Mouse (Mus musculus) central nervous system, embryonic 14 days (tissue): ENCODE data around the gene Myoz1. TPM values are rescaled to one million over a fixed set of nuclear protein-coding genes. Genes with fewer than 3 reads are reported as not detected.

ENCODE experiments used
- polyA plus RNA-seq: library from polyadenylated mRNA; depleted of rRNA; stranded (reverse); fragments of >200 nt; gene quantifications from 2 replicates; pipeline ENCODE4 v1.2.3, GENCODE M21; 2012; rRNA removed

Myoz1 gene
- polyA plus RNA-seq, result 0.07 and 1.5 TPM in 2 replicates

DNA sequence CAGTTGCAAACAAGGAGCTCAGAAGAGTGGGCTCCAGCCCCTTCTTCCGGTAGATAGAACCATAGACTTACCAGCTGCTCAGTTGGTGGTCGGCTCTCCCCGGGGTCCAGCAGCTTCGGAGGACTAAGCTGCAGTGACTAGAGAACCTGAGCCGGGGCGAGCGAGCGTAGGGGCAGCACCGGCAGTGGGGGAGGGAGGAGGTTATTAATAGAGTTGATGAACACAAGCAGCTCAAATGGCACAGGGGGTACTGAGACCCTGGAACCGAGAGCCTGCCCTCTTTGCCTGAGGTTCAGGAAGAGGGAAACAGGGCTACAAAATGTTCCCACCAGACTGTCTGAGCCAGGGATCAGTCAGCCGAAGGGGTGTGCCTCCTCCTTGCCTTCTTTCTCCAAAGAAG is at the start of gene Myoz1:
Gene Myoz1, minus strand, starts transcription at position 180 of the 400 bp plus-strand sequence.

DNA sequence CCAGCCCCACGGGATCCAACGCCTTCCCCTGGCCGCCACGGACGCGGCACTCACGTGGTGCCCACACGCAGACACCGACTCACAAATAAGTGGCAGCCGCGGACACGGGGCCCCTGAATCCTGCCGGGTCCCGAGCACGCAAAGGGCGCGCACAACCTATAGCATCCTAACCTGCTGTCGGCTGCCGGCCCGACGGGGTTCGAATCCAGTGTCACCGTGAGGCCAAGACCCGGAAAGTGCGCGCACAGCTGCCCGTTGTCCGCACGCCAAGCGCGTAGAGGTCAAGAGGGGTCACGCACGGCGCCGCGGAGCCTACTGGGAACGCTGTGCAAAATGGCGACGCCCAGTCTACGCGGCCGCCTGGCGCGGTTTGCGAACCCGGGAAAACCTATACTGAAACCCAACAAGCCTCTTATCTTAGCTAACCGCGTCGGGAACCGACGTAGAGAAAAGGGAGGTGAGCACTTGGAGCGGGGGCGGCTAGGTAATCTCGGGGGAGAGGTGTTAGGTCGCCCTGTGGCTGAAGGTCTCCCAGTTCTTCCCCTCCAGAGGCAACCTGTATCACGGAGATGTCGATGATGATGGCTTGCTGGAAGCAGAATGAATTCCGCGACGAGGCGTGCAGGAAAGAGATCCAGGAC is 46.5 kb upstream of the Myoz1 start, which contains the start of gene Chchd1:
Gene Chchd1, plus strand, starts transcription at position 266 of the 641 bp plus-strand sequence.

DNA sequence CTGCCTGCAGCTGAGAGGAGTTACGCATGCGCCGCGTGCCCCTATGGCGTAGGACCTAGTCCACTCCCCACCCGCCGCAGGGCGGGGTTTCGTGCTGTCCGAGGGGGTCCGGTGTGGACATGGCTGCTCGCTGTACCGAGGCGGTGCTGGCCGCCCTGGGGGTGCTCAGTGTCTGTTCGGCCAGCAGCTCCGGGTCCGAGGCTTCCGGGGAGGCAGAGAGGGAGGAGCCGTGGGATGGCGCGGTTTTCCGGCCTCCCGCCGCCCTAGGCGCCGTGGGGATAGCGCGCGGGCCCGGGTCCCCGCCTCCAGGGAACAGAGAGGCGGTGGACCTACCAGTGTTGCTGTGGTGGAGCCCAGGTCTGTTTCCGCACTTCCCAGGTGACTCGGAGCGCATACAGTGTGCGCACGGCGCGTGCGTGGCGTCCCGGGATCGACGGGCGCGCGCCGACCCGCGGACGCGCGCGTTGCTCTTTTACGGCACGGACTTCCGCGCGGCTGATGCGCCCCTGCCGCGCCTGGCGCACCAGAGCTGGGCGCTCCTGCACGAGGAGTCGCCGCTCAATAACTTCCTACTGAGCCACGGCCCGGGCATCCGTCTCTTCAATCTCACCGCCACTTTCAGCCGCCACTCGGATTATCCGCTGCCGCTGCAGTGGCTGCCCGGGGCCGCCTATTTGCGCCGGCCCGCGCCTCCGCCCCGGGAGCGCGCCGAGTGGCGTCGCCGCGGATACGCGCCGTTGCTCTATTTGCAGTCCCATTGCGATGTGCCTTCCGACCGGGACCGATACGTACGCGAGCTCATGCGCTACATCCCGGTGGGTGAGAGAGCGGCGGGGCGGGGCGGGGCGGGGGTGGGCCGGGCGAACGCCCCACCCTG is 38.8 kb upstream of the Myoz1 start, which contains the start of gene Fut11:
Gene Fut11, plus strand, starts transcription at position 85 of the 877 bp plus-strand sequence.

DNA sequence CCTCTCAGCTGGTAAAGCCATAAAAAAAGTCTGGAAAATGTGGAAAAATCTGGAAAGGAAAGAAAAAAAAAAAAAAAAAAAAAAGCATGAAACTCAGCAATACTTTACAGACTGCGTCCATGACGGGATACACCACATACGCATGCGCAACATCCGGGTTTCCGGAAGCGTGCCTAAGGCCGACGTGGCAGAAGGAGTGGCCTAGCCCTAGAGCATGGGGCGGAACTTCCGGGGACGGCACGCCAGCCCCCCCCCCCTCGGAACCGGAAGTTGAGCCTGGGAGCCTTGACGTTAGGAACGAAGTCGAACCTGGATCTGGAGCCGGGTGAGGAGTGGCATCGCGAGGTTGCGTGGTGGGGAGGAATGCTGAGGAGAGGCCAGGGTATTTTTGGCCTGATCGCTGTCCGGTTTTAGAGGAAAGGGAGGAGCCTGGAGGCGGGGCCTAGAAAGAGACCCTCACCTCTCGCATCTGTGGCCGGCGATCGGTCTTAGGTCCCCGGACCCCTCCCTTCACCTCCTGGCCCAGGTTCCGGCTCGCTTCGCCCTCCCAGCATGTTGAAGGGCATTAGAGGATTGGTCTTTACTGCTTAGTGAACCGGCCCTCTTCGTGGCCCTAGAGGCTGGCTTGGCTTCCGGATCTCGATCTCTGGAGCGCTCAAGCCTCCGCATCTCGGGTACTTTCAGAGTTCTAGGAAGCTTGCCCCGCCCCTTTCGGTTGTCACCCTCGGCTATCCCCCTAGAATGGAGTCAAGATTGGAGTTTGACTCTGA is 17.9 kb upstream of the Myoz1 start, which contains the start of gene Sec24c:
Gene Sec24c, plus strand, starts transcription at position 245 of the 770 bp plus-strand sequence.

DNA sequence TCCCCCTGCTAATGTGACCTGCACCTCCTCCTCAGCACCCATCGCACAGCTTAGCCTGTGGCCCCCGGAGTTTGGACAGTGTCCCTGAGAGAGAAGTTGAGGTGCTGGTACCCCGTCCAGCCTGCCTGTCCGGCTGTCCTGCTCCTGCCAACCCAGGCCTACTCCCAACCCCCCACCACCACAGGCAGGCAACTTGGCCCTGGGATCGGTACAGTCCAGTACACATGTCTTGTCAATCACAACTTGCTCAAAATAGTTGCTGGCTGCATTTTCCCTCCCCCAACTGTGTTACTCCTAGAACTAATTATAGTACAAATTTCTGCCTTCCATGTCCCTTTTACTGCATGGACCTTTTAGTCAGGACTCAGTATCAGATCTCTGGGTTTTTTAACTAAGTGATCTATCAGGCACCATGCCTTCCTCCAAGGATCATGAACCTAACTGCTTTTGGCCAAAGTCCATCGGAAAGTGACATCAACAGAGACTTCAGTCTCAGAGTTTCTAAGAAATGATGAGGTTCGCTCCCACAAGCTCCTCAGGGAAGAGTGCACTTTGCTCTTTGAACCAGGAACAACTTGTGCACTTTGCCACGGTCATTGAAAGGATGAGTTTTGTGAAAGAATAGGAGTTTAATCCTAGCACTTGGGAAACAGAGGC is 11.9 kb upstream of the Myoz1 start, which contains the start of gene Synpo2l:
Gene Synpo2l, minus strand, starts transcription at position 201 of the 657 bp plus-strand sequence.

DNA sequence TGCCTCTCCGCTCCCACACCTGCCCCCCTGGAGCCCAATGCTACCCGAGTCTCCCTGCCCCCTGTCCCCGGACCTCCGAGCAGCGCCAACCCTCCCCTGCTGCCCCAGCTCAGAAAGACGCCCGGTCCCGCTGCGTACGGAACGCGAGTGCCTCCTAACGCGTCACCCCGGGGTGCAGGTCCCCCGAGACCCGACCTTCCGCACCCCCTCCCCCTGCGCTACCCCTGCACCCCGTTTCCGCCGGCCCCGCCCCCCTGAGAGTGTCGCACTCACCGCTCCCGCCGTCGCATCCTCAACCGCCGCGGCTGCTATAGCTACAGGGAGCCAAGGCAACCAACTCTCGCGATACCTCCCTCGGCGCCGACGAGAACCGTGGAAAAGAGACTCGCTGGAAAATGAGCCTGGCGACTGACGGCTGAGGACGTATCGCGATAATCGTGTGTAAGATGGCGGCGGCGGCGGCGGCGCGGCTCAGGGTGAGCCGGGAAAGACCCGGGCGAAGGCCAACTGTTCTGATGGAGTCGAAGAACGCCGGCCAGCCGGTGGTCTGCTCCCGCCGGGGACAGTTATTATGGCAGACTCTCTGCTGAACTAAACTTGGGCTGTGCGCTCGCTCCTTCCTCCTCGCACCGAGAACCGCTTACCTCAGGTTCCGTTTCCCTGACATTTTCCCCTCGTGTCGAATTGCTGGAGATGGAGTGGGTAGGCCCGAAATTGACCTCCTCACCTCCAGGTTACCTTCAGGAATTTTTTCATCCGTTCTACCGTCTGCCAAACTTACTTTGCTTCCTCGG is 15.5 kb downstream of the Myoz1 start, which contains the start of gene Usp54:
Gene Usp54, minus strand, starts transcription at position 420 of the 794 bp plus-strand sequence.

Other genes starting within 250 kb of the Myoz1 start
- gene Cfap70, start 204.3 kb downstream of the Myoz1 start, polyA plus RNA-seq, result 0.69 and 1.2 TPM in 2 replicates
- gene Anxa7, start 176.4 kb downstream of the Myoz1 start, polyA plus RNA-seq, result 19.0 and 28.1 TPM in 2 replicates
- gene Mss51, start 159.6 kb downstream of the Myoz1 start, polyA plus RNA-seq, result 2.2 and 2.3 TPM in 2 replicates
- 116 and 117 TPM in 2 replicates for gene Ppp3cb, start 110.0 kb downstream of the Myoz1 start, polyA plus RNA-seq
- 23.8 and 24.3 TPM in 2 replicates for gene Usp54, start 15.5 kb downstream of the Myoz1 start, polyA plus RNA-seq
- 0.11 and 4.0 TPM in 2 replicates for gene Synpo2l, start 11.8 kb upstream of the Myoz1 start, polyA plus RNA-seq
- gene Sec24c, start 17.8 kb upstream of the Myoz1 start, polyA plus RNA-seq, result 140 and 144 TPM in 2 replicates
- 19.7 and 22.7 TPM in 2 replicates for gene Fut11, start 38.4 kb upstream of the Myoz1 start, polyA plus RNA-seq
- gene Chchd1, start 46.5 kb upstream of the Myoz1 start, polyA plus RNA-seq, result 145 and 169 TPM in 2 replicates
- gene Zswim8, start 51.0 kb upstream of the Myoz1 start, polyA plus RNA-seq, result 191 and 210 TPM in 2 replicates
- 30.9 and 40.8 TPM in 2 replicates for gene Ndst2, start 78.0 kb upstream of the Myoz1 start, polyA plus RNA-seq
- gene Camk2g, start 137.5 kb upstream of the Myoz1 start, polyA plus RNA-seq, result 80.1 and 82.1 TPM in 2 replicates
- 2.2 and 3.1 TPM in 2 replicates for gene Plau, start 180.1 kb upstream of the Myoz1 start, polyA plus RNA-seq